Mouse (Mus musculus): ENCODE results near the gene Acot10.
"Not testable (repeated sequence)": the region's sequence is repeated elsewhere in the genome, so short reads cannot be mapped to it uniquely, and the experiment has no call there.

The Acot10 gene

GRCm38 (mm10) chr15:20666650-20667049 lies at the start of gene Acot10:
Acot10 (minus strand) TSS chr15:20666750.
- DNase-seq = no peak

- no peak for DNase-seq
Observed at GRCm38 (mm10) chr15:20711859-20712258, 45.3 kb upstream of the Acot10 start.

- no peak for DNase-seq
Observed at GRCm38 (mm10) chr15:20696229-20696628, 29.7 kb upstream of the Acot10 start.

GRCm38 (mm10) chr15:20684200-20684599 lies 17.6 kb upstream of the Acot10 start:
- no peak for DNase-seq

GRCm38 (mm10) chr15:20682719-20683118 lies 16.2 kb upstream of the Acot10 start:
- DNase-seq = no peak

- DNase-seq = not testable (repeated sequence)
Observed at GRCm38 (mm10) chr15:20669507-20669906, 3.0 kb upstream of the Acot10 start.

GRCm38 (mm10) chr15:20667989-20668388 lies 1.4 kb upstream of the Acot10 start:
- DNase-seq = no peak

GRCm38 (mm10) chr15:20667350-20667749 lies 800 bp upstream of the Acot10 start:
- no peak for DNase-seq

- DNase-seq = no peak
Observed at GRCm38 (mm10) chr15:20660221-20660620, 6.3 kb downstream of the Acot10 start.

- DNase-seq = no peak
Observed at GRCm38 (mm10) chr15:20642905-20643414, 23.6 kb downstream of the Acot10 start.

- no peak for DNase-seq
Observed at GRCm38 (mm10) chr15:20639155-20639554, 27.4 kb downstream of the Acot10 start.

- no peak for DNase-seq
Observed at GRCm38 (mm10) chr15:20634593-20634992, 32.0 kb downstream of the Acot10 start.

Data from spleen, adult 18-20 months (tissue).